Mouse (Mus musculus): ENCODE data around the gene Rin3. TPM values are rescaled to one million over a fixed set of nuclear protein-coding genes. Genes with fewer than 3 reads are reported as not detected.

The Rin3 gene
- total RNA-seq, 2 experiments from 2014 or later: 21.2 to 27.4 TPM

GRCm38 (mm10) chr12:102439632-102440023 is 156.8 kb downstream of the Rin3 start, which contains the start of gene Lgmn:
Gene Lgmn (minus strand): TSS chr12:102439813.
- intact Hi-C loops (cut with DNase I): no loop called here
- DNase-seq: peak; percentile 99

Other genes with a start within 250 kb of the Rin3 start
- gene Slc24a4, start 154.3 kb upstream of the Rin3 start, total RNA-seq (2021): 1 to 10 TPM in 1 of 2 experiments, under 1 TPM in 1; 0.84 to 2.0 TPM
- gene Lgmn, start 156.8 kb downstream of the Rin3 start, total RNA-seq (2021): 10 to 100 TPM; 93.2 to 94.9 TPM
- 10 to 100 TPM; 24.5 to 25.9 TPM for gene Golga5, start 186.1 kb downstream of the Rin3 start, total RNA-seq (2021)